Mouse (Mus musculus): ENCODE data around the gene Wipf3.

DNA sequence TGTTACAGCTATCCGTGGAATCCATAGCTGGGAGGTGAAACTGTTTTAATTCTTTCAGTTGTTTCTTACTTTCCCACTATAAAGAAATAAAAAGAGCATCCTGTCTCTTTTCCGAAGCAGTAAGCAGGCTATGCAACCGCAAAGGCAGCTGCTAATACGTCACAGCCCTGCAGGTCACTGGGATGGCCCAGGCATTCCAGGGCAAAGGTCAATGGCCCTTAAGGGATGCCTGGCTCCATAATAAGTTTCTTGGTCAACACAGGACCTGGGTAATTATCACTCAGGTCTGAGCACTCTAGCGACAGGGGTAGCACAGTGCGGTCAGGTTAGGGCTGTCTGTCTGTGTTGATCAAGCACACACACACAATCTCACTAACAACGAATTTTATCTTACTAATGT is 61.7 kb downstream of the Wipf3 start:
- TF ChIP-seq HCFC1 (IDR thresholded peaks at IDR 0.05; ENCODE audit: borderline replicate concordance, insufficient read depth, low read length) (no peak), ZC3H11A (IDR thresholded peaks at IDR 0.05; ENCODE audit: borderline replicate concordance, low read depth, low read length) (no peak), ZNF384 (IDR thresholded peaks at IDR 0.05; ENCODE audit: low read depth, low read length) (no peak), CHD2 (IDR thresholded peaks at IDR 0.05; ENCODE audit: low read depth, low read length) (no peak), MAFK (IDR thresholded peaks at IDR 0.05; ENCODE audit: insufficient read depth, low read depth, low read length) (no peak)

Measured in ES-E14 (cell line).